Mouse (Mus musculus): ENCODE results near the gene Acot4. TPM values are rescaled to one million over a fixed set of nuclear protein-coding genes. Genes with fewer than 3 reads are reported as not detected.
"Not testable (repeated sequence)": the region's sequence is repeated elsewhere in the genome, so short reads cannot be mapped to it uniquely, and the experiment has no call there.

Acot4 gene
- total and polyA plus RNA-seq, 2 experiments from 2014 or later = 0.33 to 0.84 TPM

DNA sequence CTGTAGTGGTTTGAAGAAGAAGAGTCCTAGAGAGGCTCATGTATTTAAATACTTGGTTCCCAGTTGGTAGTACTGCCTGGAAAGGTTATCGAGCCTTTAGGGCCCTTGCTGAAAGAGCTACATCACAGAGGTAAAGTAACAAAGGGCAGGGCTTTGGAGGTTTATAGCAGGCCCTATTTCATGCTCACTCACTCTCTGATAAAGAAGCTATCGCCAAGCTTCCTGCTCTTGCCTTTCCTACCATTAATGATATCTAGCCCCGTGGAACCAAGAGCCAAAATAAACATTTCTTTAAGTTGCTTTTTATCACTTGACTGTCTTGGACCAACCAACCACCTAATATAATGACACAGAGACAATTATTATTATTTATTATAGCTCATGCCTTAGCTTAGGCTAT lies 37.8 kb upstream of the Acot4 start:
- H3K9ac ChIP-seq (replicated peaks; ENCODE audit: low read length, poor library complexity, severe bottlenecking) = no peak overlapping the region
- no peak for TF ChIP-seq CTCF (IDR thresholded peaks at IDR 0.05)
- DNase-seq (ENCODE audit: low spot score) (no peak), ATAC-seq (ENCODE audit: low FRiP score) (no peak)
- H3K4me1 ChIP-seq (ENCODE audit: insufficient read depth, low read length) = no peaks in the 10 kb centered on the region
- no peaks in the 10 kb centered on the region for H3K36me3 ChIP-seq (ENCODE audit: insufficient read depth, low read length)
- no peaks in the 10 kb centered on the region for H3K27me3 ChIP-seq (ENCODE audit: insufficient read depth, low read length)
- H3K9me3 ChIP-seq (ENCODE audit: low read length) = no peaks in the 10 kb centered on the region
- H3K4me2 ChIP-seq (ENCODE audit: low read depth, low read length, poor library complexity, severe bottlenecking) = no peak overlapping the region
- no peak overlapping the region for H3K27ac ChIP-seq (ENCODE audit: low read depth, low read length)
- 87% methylated on average over 3 of the region's 3 CpGs for WGBS
- H3K4me3 ChIP-seq (ENCODE audit: low read depth, low read length) = no peak overlapping the region

DNA sequence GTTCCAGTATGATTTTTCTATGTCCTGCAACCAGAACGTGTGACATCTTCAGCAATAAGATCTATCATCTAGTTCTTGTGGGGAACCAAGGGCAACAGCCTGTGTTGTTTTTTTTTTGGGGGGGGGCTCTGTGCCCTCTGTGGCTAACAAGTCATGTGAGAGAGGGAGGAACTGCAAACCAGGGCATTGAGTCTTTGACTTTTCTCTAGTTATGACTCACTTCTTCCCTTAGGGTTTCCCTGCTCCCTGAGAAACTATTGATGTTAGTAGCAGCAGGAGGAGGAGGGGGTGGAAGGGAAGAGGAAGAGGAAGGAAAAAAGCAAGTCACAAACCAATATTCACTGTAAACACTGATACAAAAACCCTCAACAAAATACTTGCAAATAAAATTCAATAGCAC lies 34.3 kb upstream of the Acot4 start:
- DNase-seq (ENCODE audit: low spot score) (no peak), ATAC-seq (ENCODE audit: low FRiP score) (no peak)
- no peaks in the 10 kb centered on the region for H3K4me1 ChIP-seq (ENCODE audit: insufficient read depth, low read length)
- no peak for TF ChIP-seq CTCF (IDR thresholded peaks at IDR 0.05)
- H3K4me3 ChIP-seq (ENCODE audit: low read depth, low read length) = no peak overlapping the region
- no peak overlapping the region for H3K9ac ChIP-seq (replicated peaks; ENCODE audit: low read length, poor library complexity, severe bottlenecking)
- no peaks in the 10 kb centered on the region for H3K36me3 ChIP-seq (ENCODE audit: insufficient read depth, low read length)
- H3K27ac ChIP-seq (ENCODE audit: low read depth, low read length) = no peak overlapping the region
- H3K9me3 ChIP-seq (ENCODE audit: low read length) = no peaks in the 10 kb centered on the region
- no peaks in the 10 kb centered on the region for H3K27me3 ChIP-seq (ENCODE audit: insufficient read depth, low read length)
- H3K4me2 ChIP-seq (ENCODE audit: low read depth, low read length, poor library complexity, severe bottlenecking) = no peak overlapping the region
- WGBS = 87% methylated on average over 1 of the region's 1 CpGs

DNA sequence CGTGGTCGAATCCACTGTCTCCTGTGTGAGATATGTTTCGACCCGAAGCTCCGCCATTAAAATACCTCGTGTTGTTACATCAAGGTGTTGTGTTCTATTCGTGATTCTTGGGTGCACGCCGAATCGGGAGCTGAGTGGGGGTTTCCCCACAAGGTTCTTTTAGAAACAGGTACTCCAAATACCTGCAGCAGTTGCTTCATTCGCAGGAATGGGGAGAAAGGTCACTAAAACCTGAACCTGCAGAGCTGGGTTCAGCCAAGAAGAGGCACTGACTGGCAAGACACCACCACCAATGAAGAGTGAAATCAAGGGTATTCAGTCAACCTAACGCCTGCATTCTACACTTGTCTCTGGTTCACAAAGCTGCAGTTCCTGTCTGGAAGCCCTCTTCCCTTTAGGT lies 29.9 kb upstream of the Acot4 start:
- no peak overlapping the region for H3K4me2 ChIP-seq (ENCODE audit: low read depth, low read length, poor library complexity, severe bottlenecking)
- H3K4me1 ChIP-seq (ENCODE audit: insufficient read depth, low read length) = peaks cover 9% of the 10 kb centered on the region; the same call in 1 of the 2 replicates
- no peaks in the 10 kb centered on the region for H3K9me3 ChIP-seq (ENCODE audit: low read length)
- no peak overlapping the region for H3K9ac ChIP-seq (replicated peaks; ENCODE audit: low read length, poor library complexity, severe bottlenecking)
- no peaks in the 10 kb centered on the region for H3K27me3 ChIP-seq (ENCODE audit: insufficient read depth, low read length)
- no peak for DNase-seq (ENCODE audit: low spot score)
- ATAC-seq (ENCODE audit: low FRiP score) = no peak
- TF ChIP-seq CTCF (IDR thresholded peaks at IDR 0.05) = no peak
- H3K4me3 ChIP-seq (ENCODE audit: low read depth, low read length) = no peak overlapping the region
- peak overlapping the region; percentile 57 for H3K27ac ChIP-seq (ENCODE audit: low read depth, low read length)
- no peaks in the 10 kb centered on the region for H3K36me3 ChIP-seq (ENCODE audit: insufficient read depth, low read length)
- WGBS = 89% methylated on average over 11 of the region's 12 CpGs

DNA sequence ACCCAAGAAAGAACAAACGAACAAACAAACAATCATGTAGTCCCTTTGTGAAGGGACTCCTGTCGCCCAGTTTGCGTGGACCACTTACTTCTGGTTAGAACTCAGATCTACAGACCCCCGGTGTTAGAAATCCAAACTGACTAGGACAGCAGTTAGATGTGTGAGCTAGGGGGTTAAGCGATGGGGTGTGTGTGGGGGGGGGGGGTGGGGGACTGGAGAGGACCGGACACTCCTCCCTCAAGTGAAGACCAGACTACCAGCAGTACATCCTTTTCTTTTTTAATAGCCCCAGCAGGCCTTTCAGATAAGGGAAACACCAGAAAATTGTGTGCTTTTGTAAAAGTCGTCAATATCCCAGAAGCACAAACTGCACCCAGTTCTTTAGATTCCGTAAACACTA lies 29.4 kb upstream of the Acot4 start:
- Histone ChIP-seq H3K27ac (ENCODE audit: low read depth, low read length) (peak overlapping the region; percentile 57), H3K4me3 (ENCODE audit: low read depth, low read length) (peak overlapping the region; percentile 45), H3K4me2 (ENCODE audit: low read depth, low read length, poor library complexity, severe bottlenecking) (peak overlapping the region; percentile 55), H3K36me3 (ENCODE audit: insufficient read depth, low read length) (no peaks in the 10 kb centered on the region), H3K9ac (replicated peaks; ENCODE audit: low read length, poor library complexity, severe bottlenecking) (no peak overlapping the region), H3K27me3 (ENCODE audit: insufficient read depth, low read length) (no peaks in the 10 kb centered on the region), H3K4me1 (ENCODE audit: insufficient read depth, low read length) (peaks cover 9% of the 10 kb centered on the region; the same call in 1 of the 2 replicates), H3K9me3 (ENCODE audit: low read length) (no peaks in the 10 kb centered on the region)
- ATAC-seq (ENCODE audit: low FRiP score) = 0 out of 2 replicates have a peak, but pooled peaks have one; percentile 55
- TF ChIP-seq CTCF (IDR thresholded peaks at IDR 0.05) = no peak
- 33% methylated on average over 8 of the region's 8 CpGs for WGBS
- DNase-seq (ENCODE audit: low spot score) = no peak

DNA sequence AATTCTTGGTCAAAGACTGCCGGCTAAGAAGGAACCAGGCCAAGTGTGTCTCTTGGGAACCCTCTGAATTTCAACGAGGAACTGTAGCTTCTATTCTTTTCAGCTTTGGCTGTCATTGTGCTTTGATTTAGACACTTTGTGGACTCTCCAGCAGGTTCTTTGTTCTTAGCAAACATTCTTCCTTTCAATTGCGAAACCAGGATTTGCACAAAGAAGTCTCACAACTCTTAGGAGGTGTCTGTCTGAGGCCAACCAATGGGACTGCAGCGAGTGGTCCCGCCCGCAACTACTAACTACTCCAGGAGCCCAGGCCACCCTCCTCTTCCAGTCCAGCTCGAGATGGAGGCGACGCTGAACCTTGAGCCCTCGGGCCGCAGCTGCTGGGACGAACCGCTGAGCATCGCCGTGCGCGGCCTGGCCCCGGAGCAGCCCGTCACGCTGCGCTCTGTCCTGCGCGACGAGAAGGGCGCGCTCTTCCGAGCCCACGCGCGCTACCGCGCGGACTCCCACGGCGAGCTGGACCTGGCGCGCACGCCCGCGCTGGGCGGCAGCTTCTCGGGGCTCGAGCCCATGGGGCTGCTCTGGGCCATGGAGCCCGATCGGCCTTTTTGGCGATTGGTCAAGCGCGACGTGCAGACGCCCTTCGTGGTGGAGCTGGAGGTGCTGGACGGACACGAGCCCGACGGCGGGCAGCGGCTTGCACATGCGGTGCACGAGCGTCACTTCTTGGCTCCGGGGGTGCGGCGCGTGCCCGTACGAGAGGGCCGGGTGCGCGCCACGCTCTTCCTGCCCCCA lies 28.8 kb upstream of the Acot4 start, which contains the start of gene Acot1:
TSS of gene Acot1 (plus strand) at position 320 of the 795 bp plus-strand sequence.
- H3K9ac ChIP-seq (replicated peaks; ENCODE audit: low read length, poor library complexity, severe bottlenecking); H3K27me3 ChIP-seq (ENCODE audit: insufficient read depth, low read length); H3K9me3 ChIP-seq (ENCODE audit: low read length); H3K4me1 ChIP-seq (ENCODE audit: insufficient read depth, low read length); H3K36me3 ChIP-seq (ENCODE audit: insufficient read depth, low read length): not testable (repeated sequence)
- Histone ChIP-seq H3K4me2 (ENCODE audit: low read depth, low read length, poor library complexity, severe bottlenecking) (peak within 1 kb of the TSS; percentile 55), H3K27ac (ENCODE audit: low read depth, low read length) (peak within 1 kb of the TSS; percentile 57), H3K4me3 (ENCODE audit: low read depth, low read length) (peak within 1 kb of the TSS; percentile 45)
- ATAC-seq (ENCODE audit: low FRiP score) = peak; percentile 93
- peak; percentile 89 for DNase-seq (ENCODE audit: low spot score)
- 1% methylated on average over 46 of the region's 70 CpGs for WGBS

DNA sequence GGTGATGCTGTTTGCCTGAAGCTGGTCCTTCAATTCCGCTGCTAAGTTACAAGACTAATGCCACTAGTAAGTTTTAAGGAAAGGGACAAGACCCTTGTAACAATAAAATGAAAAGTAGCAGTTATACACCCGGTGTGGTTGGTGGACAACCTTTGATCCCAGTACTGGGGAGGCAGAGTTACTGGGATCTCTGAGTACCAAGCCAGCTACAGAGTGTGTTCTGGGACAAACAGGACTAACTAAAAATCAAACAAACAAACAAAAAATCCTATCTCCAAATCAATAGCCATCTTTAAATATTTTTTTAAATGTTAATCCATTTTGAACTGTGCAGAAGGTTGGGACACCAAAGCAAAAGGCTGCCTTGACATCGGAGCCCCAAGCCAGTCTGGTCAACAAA lies 28.0 kb upstream of the Acot4 start:
- Histone ChIP-seq H3K27ac (ENCODE audit: low read depth, low read length) (peak overlapping the region; percentile 14; the same call in 1 of the 2 replicates), H3K4me2 (ENCODE audit: low read depth, low read length, poor library complexity, severe bottlenecking) (peak overlapping the region; percentile 55), H3K9ac (replicated peaks; ENCODE audit: low read length, poor library complexity, severe bottlenecking) (no peak overlapping the region; the same call in 1 of the 2 replicates), H3K4me3 (ENCODE audit: low read depth, low read length) (peak overlapping the region; percentile 45), H3K27me3 (ENCODE audit: insufficient read depth, low read length) (no peaks in the 10 kb centered on the region), H3K36me3 (ENCODE audit: insufficient read depth, low read length) (no peaks in the 10 kb centered on the region), H3K4me1 (ENCODE audit: insufficient read depth, low read length) (peaks cover 9% of the 10 kb centered on the region; the same call in 1 of the 2 replicates), H3K9me3 (ENCODE audit: low read length) (no peaks in the 10 kb centered on the region)
- no peak for TF ChIP-seq CTCF (IDR thresholded peaks at IDR 0.05)
- ATAC-seq (ENCODE audit: low FRiP score) (no peak), DNase-seq (ENCODE audit: low spot score) (no peak)
- WGBS = 63% methylated on average over 3 of the region's 3 CpGs

Data from midbrain, postnatal 0 days (tissue).